Mouse (Mus musculus): ENCODE results near the gene Ahctf1. TPM values are rescaled to one million over a fixed set of nuclear protein-coding genes. Genes with fewer than 3 reads are reported as not detected.

Ahctf1 gene
- polyA plus RNA-seq, 1 experiment from 2014 or later: 15.3 TPM

DNA sequence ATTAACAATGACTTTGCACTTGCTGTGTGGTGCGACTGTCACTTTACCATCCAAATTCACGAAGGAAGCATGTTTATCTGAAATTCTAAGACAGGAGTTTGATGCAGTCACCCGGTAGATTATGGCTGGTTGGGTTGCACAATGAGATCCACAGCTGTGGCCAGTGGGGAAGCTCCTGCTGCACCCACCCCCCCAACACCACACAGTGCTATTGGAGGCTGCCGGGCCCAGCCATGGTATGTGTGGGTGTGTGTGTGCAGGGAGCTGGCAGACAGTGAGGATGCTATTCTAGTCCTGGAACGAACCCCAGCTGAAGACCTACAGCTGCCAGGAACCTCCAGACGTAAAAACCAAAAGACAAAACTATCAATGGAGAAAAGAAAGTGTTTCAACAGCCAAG, 94.1 kb downstream of the Ahctf1 start:
- Histone ChIP-seq H3K36me3 (ENCODE audit: control insufficient read depth, insufficient read depth, low read length) (no peaks in the 10 kb centered on the region), H3K9me3 (replicated peaks; ENCODE audit: control insufficient read depth, low read length, poor library complexity, severe bottlenecking) (no peaks in the 10 kb centered on the region), H3K9ac (ENCODE audit: low read depth, low read length) (no peak overlapping the region), H3K4me2 (ENCODE audit: low read length) (no peak overlapping the region), H3K27me3 (ENCODE audit: control insufficient read depth, insufficient read depth, low read depth, low read length) (no peaks in the 10 kb centered on the region), H3K4me3 (ENCODE audit: low read depth, low read length) (no peak overlapping the region), H3K4me1 (ENCODE audit: control insufficient read depth, insufficient read depth, low read length) (no peaks in the 10 kb centered on the region), H3K27ac (ENCODE audit: low read length) (no peak overlapping the region)
- 86% methylated on average over 6 of the region's 6 CpGs for WGBS
- no peak for ATAC-seq

DNA sequence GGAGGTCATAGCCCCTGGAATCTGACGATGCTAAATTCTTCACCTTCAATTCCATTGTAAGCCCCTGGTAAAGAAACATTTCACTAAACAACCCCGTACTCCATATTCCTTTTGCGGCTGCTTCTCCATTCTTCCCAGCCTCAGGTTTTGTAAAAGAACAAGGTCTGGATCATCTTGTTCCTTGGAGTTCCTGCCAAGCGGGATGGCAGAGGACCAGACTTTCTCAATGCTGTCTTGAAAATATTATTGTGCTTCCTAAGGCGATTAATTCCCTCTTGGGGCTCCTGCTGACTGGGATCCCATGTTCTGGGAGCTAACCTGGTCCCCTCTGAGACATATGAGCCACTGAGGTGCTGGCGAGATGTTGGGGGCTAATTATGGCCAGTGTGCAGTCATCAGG, 98.3 kb downstream of the Ahctf1 start:
- H3K9ac ChIP-seq (ENCODE audit: low read depth, low read length): no peak overlapping the region
- ATAC-seq: no peak
- H3K4me3 ChIP-seq (ENCODE audit: low read depth, low read length): no peak overlapping the region
- H3K36me3 ChIP-seq (ENCODE audit: control insufficient read depth, insufficient read depth, low read length): no peaks in the 10 kb centered on the region
- no peaks in the 10 kb centered on the region for H3K4me1 ChIP-seq (ENCODE audit: control insufficient read depth, insufficient read depth, low read length)
- no peak overlapping the region for H3K27ac ChIP-seq (ENCODE audit: low read length)
- 93% methylated on average over 6 of the region's 6 CpGs for WGBS
- no peak overlapping the region for H3K4me2 ChIP-seq (ENCODE audit: low read length)
- H3K27me3 ChIP-seq (ENCODE audit: control insufficient read depth, insufficient read depth, low read depth, low read length): no peaks in the 10 kb centered on the region
- H3K9me3 ChIP-seq (replicated peaks; ENCODE audit: control insufficient read depth, low read length, poor library complexity, severe bottlenecking): no peaks in the 10 kb centered on the region

- Histone ChIP-seq H3K4me2 (ENCODE audit: low read length) (no peak overlapping the region), H3K36me3 (ENCODE audit: control insufficient read depth, insufficient read depth, low read length) (no peaks in the 10 kb centered on the region), H3K27ac (ENCODE audit: low read length) (no peak overlapping the region), H3K4me1 (ENCODE audit: control insufficient read depth, insufficient read depth, low read length) (no peaks in the 10 kb centered on the region), H3K9ac (ENCODE audit: low read depth, low read length) (no peak overlapping the region), H3K4me3 (ENCODE audit: low read depth, low read length) (no peak overlapping the region), H3K27me3 (ENCODE audit: control insufficient read depth, insufficient read depth, low read depth, low read length) (no peaks in the 10 kb centered on the region), H3K9me3 (replicated peaks; ENCODE audit: control insufficient read depth, low read length, poor library complexity, severe bottlenecking) (no peaks in the 10 kb centered on the region)
- no peak for ATAC-seq
- WGBS: 86% methylated on average over 3 of the region's 3 CpGs
These were observed 99.3 kb downstream of the Ahctf1 start for GRCm38 (mm10) chr1:179704150-179704549.

Other genes with a start within 250 kb of the Ahctf1 start
- gene Sccpdh, start 135.5 kb downstream of the Ahctf1 start, polyA plus RNA-seq (2015; fragmentation: Nextera tagmentation; extraction: Ambion mirVana): 172 and 179 TPM in 2 replicates
- not detected in 2 replicates for gene Kif28, start 58.4 kb downstream of the Ahctf1 start, polyA plus RNA-seq (2015; fragmentation: Nextera tagmentation; extraction: Ambion mirVana)
- not detected in 2 replicates for gene Gm10518, start 304 bp downstream of the Ahctf1 start, polyA plus RNA-seq (2015; fragmentation: Nextera tagmentation; extraction: Ambion mirVana)
- gene Cdc42bpa, start 156.8 kb upstream of the Ahctf1 start, polyA plus RNA-seq (2015; fragmentation: Nextera tagmentation; extraction: Ambion mirVana): 30.0 and 30.3 TPM in 2 replicates